Mouse (Mus musculus): ENCODE measurements around the gene Usp34. TPM values are rescaled to one million over a fixed set of nuclear protein-coding genes. Genes with fewer than 3 reads are reported as not detected.
"Not testable (repeated sequence)": the region's sequence is repeated elsewhere in the genome, so short reads cannot be mapped to it uniquely, and the experiment has no call there.

Gene Usp34
- polyA plus RNA-seq, 1 experiment from 2014 or later: 12.8 TPM

DNA sequence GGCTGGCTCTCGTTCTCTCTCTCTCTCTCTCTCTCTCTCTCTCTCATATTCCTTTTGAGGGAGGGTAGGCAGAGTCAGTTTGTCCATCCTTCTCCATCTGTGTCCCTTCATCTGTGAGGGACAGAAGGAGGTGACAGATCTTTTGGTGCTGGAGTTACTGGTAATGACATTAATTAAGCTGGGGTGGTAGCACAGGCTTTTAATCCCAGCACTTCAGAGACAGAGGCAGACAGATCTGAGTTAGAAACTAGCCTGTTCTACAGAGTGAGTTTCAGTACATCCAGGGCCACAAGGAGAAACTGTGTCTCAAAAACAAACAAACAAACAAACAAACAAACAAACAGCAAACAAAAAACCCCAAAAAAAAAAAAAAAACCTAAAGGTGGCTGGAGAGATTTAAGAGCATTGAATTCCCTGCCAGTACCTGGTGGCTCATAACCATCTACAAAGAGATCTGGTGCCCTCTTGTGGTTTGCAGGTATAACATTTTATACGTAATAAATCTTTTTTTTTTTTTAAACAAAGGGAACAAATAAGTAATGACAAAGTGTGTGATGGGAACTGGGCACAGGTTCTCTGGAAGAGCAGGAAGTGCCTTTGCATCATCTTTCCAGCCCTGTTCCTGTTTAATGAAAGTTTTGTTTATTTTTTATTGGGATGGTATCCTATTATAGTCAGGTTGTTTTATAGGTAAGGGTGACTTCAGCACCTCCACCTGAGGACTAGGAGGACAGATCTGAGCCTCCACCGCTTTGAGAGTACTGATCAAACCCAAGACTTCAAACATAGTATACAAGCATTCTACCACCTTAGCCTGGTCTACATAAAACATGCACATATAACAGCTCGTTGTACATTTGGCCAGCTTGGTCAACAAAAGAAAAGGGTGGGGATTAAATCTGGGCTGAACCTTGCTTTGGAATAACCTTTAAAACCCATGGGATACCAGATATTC lies 34.6 kb upstream of the Usp34 start:
- Histone ChIP-seq H3K4me2 (replicated peaks; ENCODE audit: low read depth) (no peak overlapping the region), H3K4me3 (ENCODE audit: low read depth, low read length) (no peak overlapping the region), H3K9me3 (ENCODE audit: control insufficient read depth, low read length) (no peaks in the 10 kb centered on the region), H3K36me3 (ENCODE audit: control insufficient read depth, insufficient read depth, low read length) (peaks cover 8% of the 10 kb centered on the region), H3K27ac (replicated peaks) (no peak overlapping the region), H3K27me3 (ENCODE audit: control insufficient read depth, insufficient read depth, low read length) (no peaks in the 10 kb centered on the region), H3K4me1 (replicated peaks; ENCODE audit: control insufficient read depth, insufficient read depth) (no peaks in the 10 kb centered on the region), H3K9ac (ENCODE audit: low read length) (no peak overlapping the region)
- no peak for DNase-seq (ENCODE audit: low spot score)
- ATAC-seq (ENCODE audit: low FRiP score, low TSS enrichment): no peak
- WGBS: 68% methylated on average over 4 of the region's 4 CpGs
- TF ChIP-seq EP300 (optimal IDR thresholded peaks at IDR 0.05) (no peak), CTCF (IDR thresholded peaks at IDR 0.05; ENCODE audit: low read depth) (peak; percentile 84)

DNA sequence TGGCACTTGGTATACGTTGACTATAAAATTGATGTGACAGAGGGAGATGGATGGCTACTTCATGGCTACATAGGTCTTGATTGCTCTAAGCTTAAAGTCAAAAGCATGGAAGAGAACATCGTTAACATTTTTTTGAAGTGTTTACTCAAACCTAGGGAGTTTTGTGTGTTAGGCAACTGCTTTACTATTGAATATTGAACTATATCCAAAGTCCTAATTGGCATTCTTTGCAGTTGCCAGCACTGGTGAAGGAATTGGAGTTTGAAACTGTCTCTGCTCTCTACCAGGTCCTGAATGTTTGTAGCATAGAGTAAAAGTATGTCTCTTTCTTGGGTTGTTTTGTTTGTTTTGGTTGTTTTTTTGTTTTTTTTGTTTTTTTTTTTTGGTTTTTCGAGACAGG lies 30.9 kb upstream of the Usp34 start:
- TF ChIP-seq CTCF (IDR thresholded peaks at IDR 0.05; ENCODE audit: low read depth) (no peak), EP300 (optimal IDR thresholded peaks at IDR 0.05) (no peak)
- DNase-seq (ENCODE audit: low spot score) (no peak), ATAC-seq (ENCODE audit: low FRiP score, low TSS enrichment) (no peak)
- Histone ChIP-seq H3K27me3 (ENCODE audit: control insufficient read depth, insufficient read depth, low read length) (no peaks in the 10 kb centered on the region), H3K4me3 (ENCODE audit: low read depth, low read length) (no peak overlapping the region), H3K9me3 (ENCODE audit: control insufficient read depth, low read length) (no peaks in the 10 kb centered on the region), H3K36me3 (ENCODE audit: control insufficient read depth, insufficient read depth, low read length) (peaks cover 20% of the 10 kb centered on the region), H3K4me2 (replicated peaks; ENCODE audit: low read depth) (no peak overlapping the region), H3K27ac (replicated peaks) (no peak overlapping the region), H3K9ac (ENCODE audit: low read length) (no peak overlapping the region), H3K4me1 (replicated peaks; ENCODE audit: control insufficient read depth, insufficient read depth) (no peaks in the 10 kb centered on the region)
- WGBS: 67% methylated on average over 3 of the region's 3 CpGs

DNA sequence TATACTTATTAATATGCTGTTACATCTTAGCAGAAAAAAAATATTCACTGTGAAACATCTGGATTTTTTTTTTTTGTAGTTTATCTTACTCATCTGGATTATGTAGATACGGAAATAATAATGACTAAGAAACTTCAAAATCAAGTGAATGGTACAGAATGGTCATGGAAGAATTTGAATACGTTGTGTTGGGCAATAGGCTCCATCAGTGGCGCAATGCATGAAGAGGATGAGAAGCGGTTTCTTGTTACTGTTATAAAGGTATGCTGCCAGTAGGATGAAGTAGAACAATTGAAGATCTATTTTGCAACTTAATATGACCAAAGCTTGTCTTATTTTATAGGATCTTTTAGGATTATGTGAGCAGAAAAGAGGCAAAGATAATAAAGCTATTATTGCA lies 22.2 kb upstream of the Usp34 start:
- Histone ChIP-seq H3K4me2 (replicated peaks; ENCODE audit: low read depth) (no peak overlapping the region), H3K27me3 (ENCODE audit: control insufficient read depth, insufficient read depth, low read length) (no peaks in the 10 kb centered on the region), H3K36me3 (ENCODE audit: control insufficient read depth, insufficient read depth, low read length) (peaks cover 30% of the 10 kb centered on the region), H3K9me3 (ENCODE audit: control insufficient read depth, low read length) (no peaks in the 10 kb centered on the region), H3K4me3 (ENCODE audit: low read depth, low read length) (no peak overlapping the region), H3K9ac (ENCODE audit: low read length) (no peak overlapping the region), H3K27ac (replicated peaks) (no peak overlapping the region), H3K4me1 (replicated peaks; ENCODE audit: control insufficient read depth, insufficient read depth) (no peaks in the 10 kb centered on the region)
- WGBS: 93% methylated on average over 4 of the region's 4 CpGs
- no peak for ATAC-seq (ENCODE audit: low FRiP score, low TSS enrichment)
- TF ChIP-seq EP300 (optimal IDR thresholded peaks at IDR 0.05): no peak
- no peak for TF ChIP-seq CTCF (IDR thresholded peaks at IDR 0.05; ENCODE audit: low read depth)
- no peak for DNase-seq (ENCODE audit: low spot score)

DNA sequence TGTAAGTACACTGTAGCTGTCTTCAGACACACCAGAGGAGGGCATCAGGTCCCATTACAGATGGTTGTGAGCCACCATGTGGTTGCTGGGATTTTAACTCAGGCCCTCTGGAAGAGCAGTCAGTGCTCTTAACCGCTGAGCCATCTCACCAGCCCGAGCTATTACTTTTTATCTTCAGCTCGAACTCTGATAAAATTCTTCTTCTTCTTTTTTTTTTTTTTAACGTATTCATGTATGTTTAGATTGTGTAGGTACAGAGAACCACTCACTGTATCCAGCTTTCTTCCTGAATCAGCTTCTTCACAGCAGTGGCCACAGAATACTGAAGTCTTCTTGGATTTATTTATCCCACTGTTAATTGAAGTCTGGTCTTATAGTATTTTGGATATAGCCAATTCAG lies 17.8 kb upstream of the Usp34 start:
- DNase-seq (ENCODE audit: low spot score); H3K9me3 ChIP-seq (ENCODE audit: control insufficient read depth, low read length); H3K4me3 ChIP-seq (ENCODE audit: low read depth, low read length); H3K9ac ChIP-seq (ENCODE audit: low read length); ATAC-seq (ENCODE audit: low FRiP score, low TSS enrichment); H3K4me1 ChIP-seq (replicated peaks; ENCODE audit: control insufficient read depth, insufficient read depth); H3K27ac ChIP-seq (replicated peaks); H3K27me3 ChIP-seq (ENCODE audit: control insufficient read depth, insufficient read depth, low read length); H3K4me2 ChIP-seq (replicated peaks; ENCODE audit: low read depth): not testable (repeated sequence)
- 76% methylated on average over 4 of the region's 4 CpGs for WGBS
- peaks cover 31% of the 10 kb centered on the region for H3K36me3 ChIP-seq (ENCODE audit: control insufficient read depth, insufficient read depth, low read length)

DNA sequence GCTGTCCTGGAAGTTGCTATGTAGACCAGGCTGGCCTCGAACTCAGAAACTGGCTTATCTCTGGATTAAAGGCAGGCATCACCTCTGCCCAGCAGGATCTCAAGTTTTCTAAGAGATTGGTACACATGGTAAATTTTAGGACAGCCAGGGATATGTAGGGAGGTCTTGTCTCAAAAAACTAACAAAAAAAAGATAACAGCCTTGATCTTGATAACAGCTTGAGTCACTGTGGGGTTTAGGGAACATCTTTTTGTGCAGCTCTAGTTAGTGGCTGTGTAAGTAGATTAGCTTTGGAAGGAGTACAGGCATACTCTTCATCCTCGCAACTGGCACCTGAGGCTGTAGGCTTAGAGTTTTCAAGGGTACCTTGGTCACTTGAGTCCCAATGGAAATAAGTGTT lies 9.3 kb upstream of the Usp34 start:
- peaks cover 13% of the 10 kb centered on the region for H3K36me3 ChIP-seq (ENCODE audit: control insufficient read depth, insufficient read depth, low read length)
- WGBS: 100% methylated on average over 2 of the region's 2 CpGs

DNA sequence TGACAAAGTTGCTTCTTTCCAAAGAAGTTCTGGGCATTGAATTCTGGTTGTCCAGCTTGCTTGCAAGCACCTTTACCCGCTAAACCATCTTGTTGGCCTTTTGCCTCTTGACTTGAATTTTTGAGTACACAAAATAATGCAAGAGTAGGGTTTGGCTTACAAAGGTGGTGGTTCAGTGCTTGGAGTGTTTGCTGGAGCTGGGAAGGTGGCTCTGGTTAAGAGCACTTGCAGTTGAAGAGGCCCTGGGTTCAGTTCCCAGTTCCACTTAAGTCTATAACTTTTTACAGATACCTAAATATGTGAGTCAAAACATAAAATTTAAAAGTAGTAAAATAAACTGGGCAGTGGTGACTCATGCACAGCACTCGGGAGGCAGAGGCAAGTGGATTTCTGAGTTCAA lies 8.4 kb upstream of the Usp34 start:
- no peak for ATAC-seq (ENCODE audit: low FRiP score, low TSS enrichment)
- no peaks in the 10 kb centered on the region for H3K4me1 ChIP-seq (replicated peaks; ENCODE audit: control insufficient read depth, insufficient read depth)
- DNase-seq (ENCODE audit: low spot score): no peak

More for the DNA sequence above, 9.3 kb upstream of the Usp34 start:
- no peak for DNase-seq (ENCODE audit: low spot score)
- no peak overlapping the region for H3K4me2 ChIP-seq (replicated peaks; ENCODE audit: low read depth)
- no peaks in the 10 kb centered on the region for H3K4me1 ChIP-seq (replicated peaks; ENCODE audit: control insufficient read depth, insufficient read depth)
- H3K9me3 ChIP-seq (ENCODE audit: control insufficient read depth, low read length): no peaks in the 10 kb centered on the region
- H3K27ac ChIP-seq (replicated peaks): no peak overlapping the region
- no peak overlapping the region for H3K4me3 ChIP-seq (ENCODE audit: low read depth, low read length)
- no peaks in the 10 kb centered on the region for H3K27me3 ChIP-seq (ENCODE audit: control insufficient read depth, insufficient read depth, low read length)
- TF ChIP-seq CTCF (IDR thresholded peaks at IDR 0.05; ENCODE audit: low read depth) (no peak), EP300 (optimal IDR thresholded peaks at IDR 0.05) (no peak)
- H3K9ac ChIP-seq (ENCODE audit: low read length): no peak overlapping the region
- no peak for ATAC-seq (ENCODE audit: low FRiP score, low TSS enrichment)

More for the DNA sequence above, 8.4 kb upstream of the Usp34 start:
- TF ChIP-seq CTCF (IDR thresholded peaks at IDR 0.05; ENCODE audit: low read depth) (no peak), EP300 (optimal IDR thresholded peaks at IDR 0.05) (no peak)
- Histone ChIP-seq H3K27me3 (ENCODE audit: control insufficient read depth, insufficient read depth, low read length) (no peaks in the 10 kb centered on the region), H3K36me3 (ENCODE audit: control insufficient read depth, insufficient read depth, low read length) (peaks cover 11% of the 10 kb centered on the region), H3K9ac (ENCODE audit: low read length) (no peak overlapping the region), H3K4me3 (ENCODE audit: low read depth, low read length) (no peak overlapping the region), H3K4me2 (replicated peaks; ENCODE audit: low read depth) (no peak overlapping the region), H3K27ac (replicated peaks) (no peak overlapping the region), H3K9me3 (ENCODE audit: control insufficient read depth, low read length) (no peaks in the 10 kb centered on the region)
- WGBS: 97% methylated on average over 2 of the region's 2 CpGs

All from stomach, postnatal 0 days (tissue).